Mouse (Mus musculus) ES-E14 (cell line): Measurements from ENCODE around the gene Fam118b. TPM values are rescaled to one million over a fixed set of nuclear protein-coding genes. Genes with fewer than 3 reads are reported as not detected.
A peak's percentile ranks its signal among the peaks of the same experiment; 100 is the strongest.

Experiments used
- DNase-seq: peaks from one replicate; pipeline ENCODE4 v3.0.0-alpha.2; 2013; ENCODE audit warnings: low read depth, low spot score
- H3K27ac ChIP-seq: 2 replicates; pipeline ENCODE4 v1.5.1; 2012; ENCODE audit warnings: low read depth, mild to moderate bottlenecking, low read length, moderate library complexity, mixed read lengths; ENCODE audit not compliant: poor library complexity, insufficient read depth, severe bottlenecking
- H3K36me3 ChIP-seq: 2 replicates; pipeline ENCODE4 v1.6.1; 2012; ENCODE audit warnings: mild to moderate bottlenecking, low read length, moderate library complexity, mixed read lengths; ENCODE audit not compliant: control insufficient read depth, poor library complexity, insufficient read depth, severe bottlenecking
- H3K4me1 ChIP-seq, 2 experiments: fragments of 150-350 bp in 1 of 2; sonication (generic) in 1 of 2; 2 replicates each; pipeline ENCODE4 v1.6.1; 2012; ENCODE audit warnings: low read length in 2 of 2, mild to moderate bottlenecking in 1 of 2, mixed read lengths in 1 of 2; ENCODE audit not compliant: control insufficient read depth in 2 of 2, insufficient read depth in 2 of 2, poor library complexity in 1 of 2
- H3K4me3 ChIP-seq, 2 experiments: fragments of 150-350 bp in 1 of 2; sonication (generic) in 1 of 2; 2 replicates each; pipeline ENCODE4 v1.5.1; 2012; ENCODE audit warnings: low read length in 2 of 2, low read depth in 1 of 2, mild to moderate bottlenecking in 1 of 2, mixed read lengths in 1 of 2; ENCODE audit not compliant: insufficient read depth in 1 of 2, poor library complexity in 1 of 2, severe bottlenecking in 1 of 2
- H3K9ac ChIP-seq: 2 replicates; pipeline ENCODE4 v1.6.1; 2012; ENCODE audit warnings: low read depth, mild to moderate bottlenecking, low read length, mixed read lengths; ENCODE audit not compliant: poor library complexity, insufficient read depth, severe bottlenecking
- H3K9me3 ChIP-seq: fragments of 150-350 bp; sonication (generic); 2 replicates; pipeline ENCODE4 v1.6.1; 2012; ENCODE audit warnings: low read depth, mild to moderate bottlenecking, low read length; ENCODE audit not compliant: control insufficient read depth, insufficient read depth
- CHD2 ChIP-seq: IDR thresholded peaks from 2 replicates; pipeline ENCODE4 v1.6.1; 2014; ENCODE audit warnings: mild to moderate bottlenecking, low read depth, low read length, inconsistent platforms
- HCFC1 ChIP-seq: IDR thresholded peaks from 2 replicates; pipeline ENCODE4 v1.6.1; 2012; ENCODE audit warnings: low read length, inconsistent platforms, borderline replicate concordance; ENCODE audit not compliant: insufficient read depth
- MAFK ChIP-seq: IDR thresholded peaks from 2 replicates; pipeline ENCODE4 v1.6.1; 2014; ENCODE audit warnings: mild to moderate bottlenecking, low read depth, low read length, inconsistent platforms; ENCODE audit not compliant: insufficient read depth
- ZC3H11A ChIP-seq: IDR thresholded peaks from 2 replicates; pipeline ENCODE4 v1.6.1; 2012; ENCODE audit warnings: low read depth, mild to moderate bottlenecking, inconsistent platforms, low read length, borderline replicate concordance
- ZNF384 ChIP-seq: IDR thresholded peaks from 2 replicates; pipeline ENCODE4 v1.6.1; 2012; ENCODE audit warnings: low read depth, low read length, inconsistent platforms
- in situ Hi-C, 2 experiments: fragments of 600-800 bp; cut with MboI; formaldehyde crosslinking; loops; one replicate each; pipeline ENCODE4 v1.15.1; 2025; ENCODE audit warnings: low sequenced_read_pairs in 2 of 2, inconsistent platforms in 1 of 2; ENCODE audit not compliant: unreplicated experiment in 2 of 2
- total RNA-seq: library from RNA; depleted of rRNA; stranded (reverse); fragments of 300-350 nt; gene quantifications from 2 replicates; pipeline ENCODE4 v1.2.3, GENCODE M21; 2012

The Fam118b gene
- total RNA-seq, 1 experiment, result 26.9 TPM

DNA sequence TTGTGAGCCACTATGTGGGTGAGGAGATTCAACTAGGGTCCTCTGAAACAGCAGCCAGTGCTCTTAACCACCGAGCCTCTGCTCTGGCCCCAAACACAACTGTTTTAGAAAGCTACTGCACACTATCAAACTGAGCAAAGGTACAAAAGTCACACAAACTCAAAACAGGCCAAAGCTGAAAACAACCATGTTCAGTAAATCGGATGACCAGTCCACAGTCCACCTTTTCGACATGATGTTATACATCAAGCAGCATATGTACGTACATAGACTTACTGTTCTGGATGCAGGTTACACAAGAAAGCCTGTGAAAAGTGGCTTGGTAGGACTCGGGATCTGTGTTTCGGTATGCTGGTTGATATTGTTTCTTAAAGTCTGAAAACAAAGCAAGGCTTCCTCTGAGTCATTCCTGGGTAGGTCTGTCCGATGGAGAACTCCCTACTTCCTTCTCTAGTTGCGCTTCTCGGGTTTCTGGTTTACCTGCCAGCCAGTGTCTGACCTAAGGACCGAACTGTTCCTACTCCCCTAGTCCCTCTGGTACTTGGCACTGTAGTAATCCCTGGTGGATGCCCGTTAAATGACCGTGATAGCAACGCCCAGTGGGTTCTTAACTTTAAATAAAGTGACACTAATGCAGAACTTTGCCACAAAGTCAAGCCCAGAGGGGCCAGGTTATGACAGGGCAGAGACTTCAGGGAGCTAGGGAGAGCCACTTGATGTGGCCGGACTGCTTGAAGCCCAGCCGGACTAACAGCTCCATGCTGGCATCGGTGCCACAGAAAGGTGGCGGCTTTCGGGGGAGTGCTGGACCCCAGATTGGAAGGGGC, 68.4 kb downstream of the Fam118b start:
- Histone ChIP-seq H3K4me3 (peak overlapping the region; percentile 71 to 93), H3K4me1 (peaks cover 2 to 4% of the 10 kb centered on the region in 2 experiments; a peak in 2 of 4 replicates), H3K27ac (no peak overlapping the region), H3K9me3 (no peaks in the 10 kb centered on the region), H3K9ac (peak overlapping the region; percentile 42), H3K36me3 (no peaks in the 10 kb centered on the region)
- DNase-seq, result no peak
- in situ Hi-C loops, result no loop called here
- TF ChIP-seq CHD2 (no peak), HCFC1 (no peak), ZNF384 (no peak), MAFK (no peak), ZC3H11A (no peak)

GRCm38 (mm10) chr9:35198351-35198750, 69.3 kb downstream of the Fam118b start:
- Histone ChIP-seq H3K36me3 (no peaks in the 10 kb centered on the region), H3K4me3 (no peak overlapping the region), H3K9ac (no peak overlapping the region), H3K27ac (no peak overlapping the region), H3K9me3 (no peaks in the 10 kb centered on the region), H3K4me1 (peaks cover 2 to 4% of the 10 kb centered on the region in 2 experiments; a peak in 2 of 4 replicates)
- TF ChIP-seq CHD2, result no peak
- TF ChIP-seq MAFK, result no peak
- no peak for TF ChIP-seq ZNF384
- no peak for TF ChIP-seq HCFC1
- no peak for TF ChIP-seq ZC3H11A
- in situ Hi-C loops, result no loop called here
- no peak for DNase-seq

DNA sequence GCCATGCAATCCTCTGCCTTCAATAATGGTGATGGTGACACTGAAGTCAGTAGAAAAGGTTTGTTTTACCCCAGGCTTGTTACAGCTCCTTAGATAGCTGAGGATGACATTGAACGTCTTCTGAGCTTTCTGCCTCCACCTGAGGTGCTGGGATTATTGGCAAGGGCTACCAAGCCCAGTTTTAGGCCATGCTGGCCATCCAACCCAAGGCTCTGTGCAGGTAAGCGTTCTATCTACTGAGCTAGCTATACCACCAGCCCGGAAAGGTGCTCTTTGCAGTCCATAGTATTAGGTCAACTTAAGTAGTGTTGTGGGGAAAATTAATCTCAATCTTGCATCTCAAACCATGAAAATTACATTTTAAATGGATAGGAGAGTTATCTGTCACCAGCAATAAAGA, 70.0 kb downstream of the Fam118b start:
- in situ Hi-C loops, result no loop called here
- no peak overlapping the region for H3K4me3 ChIP-seq
- no peak for DNase-seq

DNA sequence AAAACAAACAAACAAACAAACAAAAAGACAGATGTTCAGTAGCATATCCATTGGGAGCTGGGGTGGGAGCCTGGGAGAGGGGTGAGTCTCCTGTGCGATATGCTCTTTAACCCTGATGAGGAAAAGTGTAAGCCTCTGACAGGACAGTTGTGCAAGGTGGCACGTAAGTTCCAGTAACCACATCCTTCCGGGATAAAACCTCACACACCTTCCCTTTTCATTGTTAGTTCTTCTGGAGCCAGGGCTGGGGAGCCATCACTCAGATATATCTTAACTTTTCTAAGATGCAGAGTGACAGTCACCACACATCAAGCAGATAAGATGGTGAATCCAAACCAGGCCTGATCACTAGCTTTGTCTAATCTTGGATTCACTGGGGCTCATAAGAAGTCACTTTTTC, 73.6 kb downstream of the Fam118b start:
- Histone ChIP-seq H3K36me3 (0 out of 2 replicates have a peak, but pooled peaks cover 4% of the 10 kb centered on the region), H3K4me1 (peaks cover 0 to 4% of the 10 kb centered on the region in 2 experiments; a peak in 1 of 4 replicates), H3K9ac (no peak overlapping the region), H3K27ac (no peak overlapping the region), H3K9me3 (no peaks in the 10 kb centered on the region), H3K4me3 (no peak overlapping the region)
- TF ChIP-seq HCFC1, result no peak
- TF ChIP-seq MAFK, result no peak
- no peak for TF ChIP-seq ZC3H11A
- no peak for TF ChIP-seq CHD2
- in situ Hi-C loops, result no loop called here
- DNase-seq, result no peak

More for the DNA sequence above, 70.0 kb downstream of the Fam118b start:
- no peak overlapping the region for H3K9ac ChIP-seq
- TF ChIP-seq HCFC1 (no peak), MAFK (no peak), ZNF384 (no peak), ZC3H11A (no peak), CHD2 (no peak)
- no peaks in the 10 kb centered on the region for H3K36me3 ChIP-seq
- H3K27ac ChIP-seq, result no peak overlapping the region
- H3K9me3 ChIP-seq, result no peaks in the 10 kb centered on the region
- peaks cover 2 to 8% of the 10 kb centered on the region in 2 experiments; a peak in 2 of 4 replicates for H3K4me1 ChIP-seq
